Comparison of ENCODE assay signal across 9 mouse cellular contexts in the genomic region with DNA sequence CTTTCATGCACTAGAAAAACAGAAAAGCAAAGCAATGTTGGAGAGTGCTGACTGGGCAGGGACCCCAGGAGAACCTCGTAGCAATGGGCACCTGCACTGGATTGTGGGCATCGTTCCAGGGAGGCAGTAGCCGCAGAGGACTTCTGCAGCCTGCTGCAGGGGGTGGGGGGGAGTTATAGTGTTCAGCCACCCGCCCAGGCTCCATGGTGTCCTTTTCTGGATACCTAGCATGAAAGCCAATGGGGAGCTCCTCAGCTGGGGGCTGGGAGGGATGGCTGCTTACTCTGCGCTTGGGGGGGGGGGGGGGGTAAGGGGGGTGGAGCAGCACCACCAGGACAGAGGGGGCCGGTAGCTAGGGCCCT. TPM values are rescaled to one million over a fixed set of nuclear protein-coding genes. Genes with fewer than 3 reads are reported as not detected.
DNase-seq lines count a peak whose midpoint lies in the region; ATAC-seq and TF ChIP-seq lines count a peak whose summit lies in the region.
"Had no signal": no experiment of that assay in that cellular context is flagged by ENCODE, and none has a peak within 500 bp of the region (broad histone marks: within the 10 kb centered on the region; RNA-seq: fewer than 3 reads in every experiment).

No protein-coding gene starts in this region.

- no peak overlapping the region for H3K27ac ChIP-seq in ES-Bruce4 (ENCODE audit: insufficient read depth, low read length)
- no peak overlapping the region for H3K27ac ChIP-seq in hindbrain, embryonic 16.5 days (ENCODE audit: low read depth, low read length)
- peak overlapping the region; percentile 95 for H3K27ac ChIP-seq in lung, embryonic 16.5 days (ENCODE audit: low read length)

- no peak for TF ChIP-seq CTCF in ES-Bruce4 (IDR thresholded peaks at IDR 0.05; ENCODE audit: low read depth, low read length)

- H3K27me3 ChIP-seq in ES-Bruce4 (ENCODE audit: control insufficient read depth, insufficient read depth, low read length, poor library complexity, severe bottlenecking), result peaks cover 31% of the 10 kb centered on the region
- H3K27me3 ChIP-seq in hindbrain, embryonic 16.5 days (replicated peaks; ENCODE audit: control insufficient read depth, insufficient read depth, low read length), result peaks cover 64% of the 10 kb centered on the region
- peaks cover 48% of the 10 kb centered on the region for H3K27me3 ChIP-seq in lung, embryonic 16.5 days (ENCODE audit: control insufficient read depth, insufficient read depth, low read depth, low read length)

- TF ChIP-seq EP300 in ES-Bruce4 (IDR thresholded peaks at IDR 0.05; ENCODE audit: insufficient read depth, low read depth, low read length), result no peak

- H3K4me1 ChIP-seq in ES-Bruce4 (ENCODE audit: control insufficient read depth, insufficient read depth, low read length), result no peaks in the 10 kb centered on the region
- H3K4me1 ChIP-seq in hindbrain, embryonic 16.5 days (ENCODE audit: control insufficient read depth, insufficient read depth, low read depth, low read length), result no peaks in the 10 kb centered on the region
- H3K4me1 ChIP-seq in lung, embryonic 16.5 days (replicated peaks; ENCODE audit: control insufficient read depth, insufficient read depth, low read length), result peaks cover 5% of the 10 kb centered on the region; the same call in 1 of the 2 replicates

- H3K4me3 ChIP-seq in ES-Bruce4 (ENCODE audit: low read depth, low read length), result no peak overlapping the region
- no peak overlapping the region for H3K4me3 ChIP-seq in hindbrain, embryonic 16.5 days (ENCODE audit: low read length)
- H3K4me3 ChIP-seq in lung, embryonic 16.5 days (ENCODE audit: low read length), result peak overlapping the region; percentile 19; the same call in 1 of the 2 replicates

- intact Hi-C loops in heart, postnatal 25 days (cut with DNase I), result no loop called here

- no peaks in the 10 kb centered on the region for H3K36me3 ChIP-seq in ES-Bruce4 (ENCODE audit: control insufficient read depth, insufficient read depth, low read length, poor library complexity, severe bottlenecking)
- no peaks in the 10 kb centered on the region for H3K36me3 ChIP-seq in hindbrain, embryonic 16.5 days (ENCODE audit: control insufficient read depth, insufficient read depth, low read length)
- no peaks in the 10 kb centered on the region for H3K36me3 ChIP-seq in lung, embryonic 16.5 days (ENCODE audit: control insufficient read depth, insufficient read depth, low read length)

- peak; percentile 51 for ATAC-seq in hindbrain, embryonic 16.5 days
- ATAC-seq in lung, embryonic 16.5 days (ENCODE audit: low read depth), result peak; percentile 81

- no peaks in the 10 kb centered on the region for H3K9me3 ChIP-seq in ES-Bruce4 (replicated peaks; ENCODE audit: control insufficient read depth, insufficient read depth, low read length, poor library complexity, severe bottlenecking)
- no peaks in the 10 kb centered on the region for H3K9me3 ChIP-seq in hindbrain, embryonic 16.5 days (ENCODE audit: control insufficient read depth, low read length)
- no peaks in the 10 kb centered on the region for H3K9me3 ChIP-seq in lung, embryonic 16.5 days (ENCODE audit: control insufficient read depth, low read length)

- 4% methylated on average over 5 of the region's 6 CpGs for WGBS in hindbrain, embryonic 16.5 days
- 0% methylated on average over 5 of the region's 6 CpGs for WGBS in lung, embryonic 16.5 days

- no peak overlapping the region for H3K4me2 ChIP-seq in hindbrain, embryonic 16.5 days (ENCODE audit: low read length)
- peak overlapping the region; percentile 51 for H3K4me2 ChIP-seq in lung, embryonic 16.5 days (ENCODE audit: low read depth, low read length)

- peak overlapping the region; percentile 76; the same call in 1 of the 2 replicates for H3K9ac ChIP-seq in ES-Bruce4 (ENCODE audit: low read depth, poor library complexity, severe bottlenecking)
- no peak overlapping the region for H3K9ac ChIP-seq in hindbrain, embryonic 16.5 days (ENCODE audit: low read depth, low read length)
- H3K9ac ChIP-seq in lung, embryonic 16.5 days (ENCODE audit: low read length), result peak overlapping the region; percentile 65; the same call in 1 of the 2 replicates

- TF ChIP-seq POLR2A in ES-Bruce4 (IDR thresholded peaks at IDR 0.05; ENCODE audit: insufficient read depth, low read length), result no peak

- DNase-seq in heart, adult 11 months, result peak; percentile 72
- no peak for DNase-seq in heart, postnatal 25 days (ENCODE audit: low spot score)
- no peak for DNase-seq in cerebellum, postnatal 4 days (ENCODE audit: low spot score in 2 of 2)
- no peak for DNase-seq in spleen, adult 12 weeks (ENCODE audit: low spot score)
- no peak for DNase-seq in right cerebral cortex, postnatal 25 days

RNA-seq across cellular contexts. Expression of gene Foxa1, which starts 12.2 kb away (rescaled TPM):
- total RNA-seq in heart, postnatal 25 days (2021), result not detected
- 0.62 and 0.85 TPM in 2 replicates for polyA plus RNA-seq in ES-Bruce4 (2011; ENCODE audit: insufficient read depth, insufficient read length, low read depth, missing spikeins)
- 0.18 and 0.59 TPM in 2 replicates for polyA plus RNA-seq in hindbrain, embryonic 16.5 days (2015; fragmentation: Nextera tagmentation; extraction: Ambion mirVana)
- 7.5 and 8.2 TPM in 2 replicates for polyA plus RNA-seq in lung, embryonic 16.5 days (2015; fragmentation: Nextera tagmentation; extraction: Ambion mirVana)

RNA-seq across cellular contexts. Expression of gene Ttc6, which starts 29.4 kb away (rescaled TPM):
- under 1 TPM in 1 of 2 experiments, not detected in 1; 0.08 TPM for total RNA-seq in heart, postnatal 25 days (2021)
- polyA plus RNA-seq in ES-Bruce4 (2011; ENCODE audit: insufficient read depth, insufficient read length, low read depth, missing spikeins), result 0.22 and 0.24 TPM in 2 replicates
- 0.57 and 0.76 TPM in 2 replicates for polyA plus RNA-seq in hindbrain, embryonic 16.5 days (2015; fragmentation: Nextera tagmentation; extraction: Ambion mirVana)
- polyA plus RNA-seq in lung, embryonic 16.5 days (2015; fragmentation: Nextera tagmentation; extraction: Ambion mirVana), result 3.0 and 5.1 TPM in 2 replicates
- total RNA-seq: heart, adult 8-10 months had no signal
